Mouse (Mus musculus): ENCODE results near the gene Mpdz. TPM values are rescaled to one million over a fixed set of nuclear protein-coding genes. Genes with fewer than 3 reads are reported as not detected.

Gene Mpdz
- total and polyA plus RNA-seq, 3 experiments = 0.49 TPM; not detected in 2

GRCm38 (mm10) chr4:81332439-81332841 is 110.2 kb downstream of the Mpdz start:
- H3K36me3 ChIP-seq (replicated peaks) = no peaks in the 10 kb centered on the region
- no peak overlapping the region for H3K4me3 ChIP-seq (ENCODE audit: low read depth, low read length)
- ATAC-seq (ENCODE audit: extremely low read depth, insufficient number of reproducible peaks, low FRiP score, poor library complexity, severe bottlenecking) = no peak
- peaks cover 20% of the 10 kb centered on the region for H3K9me3 ChIP-seq (replicated peaks)
- H3K4me1 ChIP-seq (ENCODE audit: insufficient read depth, low read depth, low read length) = no peaks in the 10 kb centered on the region
- no peaks in the 10 kb centered on the region for H3K27me3 ChIP-seq (ENCODE audit: insufficient read depth, low read length)
- TF ChIP-seq GATA2 (IDR thresholded peaks at IDR 0.05; ENCODE audit: borderline replicate concordance, low read depth, low read length) (no peak), TAL1 (conservative IDR thresholded peaks at IDR 0.05; ENCODE audit: low read depth, low read length) (no peak), GATA1 (IDR thresholded peaks at IDR 0.05; ENCODE audit: borderline replicate concordance, low read length) (no peak), CTCF (IDR thresholded peaks at IDR 0.05; ENCODE audit: low read depth, low read length) (no peak), POLR2AphosphoS5 (IDR thresholded peaks at IDR 0.05; ENCODE audit: insufficient replicate concordance, low read depth, low read length) (no peak)
- DNase-seq (ENCODE audit: low spot score) = no peak

- TF ChIP-seq GATA1 (IDR thresholded peaks at IDR 0.05; ENCODE audit: borderline replicate concordance, low read length) (no peak), TAL1 (conservative IDR thresholded peaks at IDR 0.05; ENCODE audit: low read depth, low read length) (no peak), CTCF (IDR thresholded peaks at IDR 0.05; ENCODE audit: low read depth, low read length) (no peak), POLR2AphosphoS5 (IDR thresholded peaks at IDR 0.05; ENCODE audit: insufficient replicate concordance, low read depth, low read length) (no peak)
- no peak for DNase-seq (ENCODE audit: low spot score)
- Histone ChIP-seq H3K4me3 (ENCODE audit: low read depth, low read length) (no peak overlapping the region), H3K9me3 (replicated peaks) (peaks cover 13% of the 10 kb centered on the region), H3K4me1 (ENCODE audit: insufficient read depth, low read depth, low read length) (no peaks in the 10 kb centered on the region), H3K36me3 (replicated peaks) (no peaks in the 10 kb centered on the region), H3K27me3 (ENCODE audit: insufficient read depth, low read length) (no peaks in the 10 kb centered on the region)
- ATAC-seq (ENCODE audit: extremely low read depth, insufficient number of reproducible peaks, low FRiP score, poor library complexity, severe bottlenecking) = no peak
These were observed 114.9 kb downstream of the Mpdz start for GRCm38 (mm10) chr4:81327694-81328093.

- Histone ChIP-seq H3K27me3 (ENCODE audit: insufficient read depth, low read length) (no peaks in the 10 kb centered on the region), H3K4me1 (ENCODE audit: insufficient read depth, low read depth, low read length) (no peaks in the 10 kb centered on the region), H3K9me3 (replicated peaks) (peaks cover 9% of the 10 kb centered on the region), H3K4me3 (ENCODE audit: low read depth, low read length) (no peak overlapping the region), H3K36me3 (replicated peaks) (no peaks in the 10 kb centered on the region)
- no peak for DNase-seq (ENCODE audit: low spot score)
- no peak for ATAC-seq (ENCODE audit: extremely low read depth, insufficient number of reproducible peaks, low FRiP score, poor library complexity, severe bottlenecking)
- TF ChIP-seq CTCF (IDR thresholded peaks at IDR 0.05; ENCODE audit: low read depth, low read length) (no peak), POLR2AphosphoS5 (IDR thresholded peaks at IDR 0.05; ENCODE audit: insufficient replicate concordance, low read depth, low read length) (no peak), TAL1 (conservative IDR thresholded peaks at IDR 0.05; ENCODE audit: low read depth, low read length) (no peak), GATA2 (IDR thresholded peaks at IDR 0.05; ENCODE audit: borderline replicate concordance, low read depth, low read length) (no peak), GATA1 (IDR thresholded peaks at IDR 0.05; ENCODE audit: borderline replicate concordance, low read length) (no peak)
These were observed 118.8 kb downstream of the Mpdz start for GRCm38 (mm10) chr4:81323853-81324252.

- no peak for ATAC-seq (ENCODE audit: extremely low read depth, insufficient number of reproducible peaks, low FRiP score, poor library complexity, severe bottlenecking)
- Histone ChIP-seq H3K9me3 (replicated peaks) (peaks cover 10% of the 10 kb centered on the region), H3K36me3 (replicated peaks) (no peaks in the 10 kb centered on the region), H3K4me3 (ENCODE audit: low read depth, low read length) (no peak overlapping the region), H3K27me3 (ENCODE audit: insufficient read depth, low read length) (no peaks in the 10 kb centered on the region), H3K4me1 (ENCODE audit: insufficient read depth, low read depth, low read length) (no peaks in the 10 kb centered on the region)
- no peak for DNase-seq (ENCODE audit: low spot score)
- TF ChIP-seq POLR2AphosphoS5 (IDR thresholded peaks at IDR 0.05; ENCODE audit: insufficient replicate concordance, low read depth, low read length) = no peak
- TF ChIP-seq GATA1 (IDR thresholded peaks at IDR 0.05; ENCODE audit: borderline replicate concordance, low read length) = no peak
- TF ChIP-seq GATA2 (IDR thresholded peaks at IDR 0.05; ENCODE audit: borderline replicate concordance, low read depth, low read length) = no peak
- no peak for TF ChIP-seq TAL1 (conservative IDR thresholded peaks at IDR 0.05; ENCODE audit: low read depth, low read length)
- TF ChIP-seq CTCF (IDR thresholded peaks at IDR 0.05; ENCODE audit: low read depth, low read length) = no peak
These were observed 120.4 kb downstream of the Mpdz start for GRCm38 (mm10) chr4:81322232-81322631.

GRCm38 (mm10) chr4:81314618-81315017 is 128.0 kb downstream of the Mpdz start:
- DNase-seq (ENCODE audit: low spot score) = no peak
- Histone ChIP-seq H3K36me3 (replicated peaks) (no peaks in the 10 kb centered on the region), H3K4me1 (ENCODE audit: insufficient read depth, low read depth, low read length) (no peaks in the 10 kb centered on the region), H3K9me3 (replicated peaks) (peaks cover 6% of the 10 kb centered on the region), H3K27me3 (ENCODE audit: insufficient read depth, low read length) (no peaks in the 10 kb centered on the region), H3K4me3 (ENCODE audit: low read depth, low read length) (no peak overlapping the region)
- ATAC-seq (ENCODE audit: extremely low read depth, insufficient number of reproducible peaks, low FRiP score, poor library complexity, severe bottlenecking) = no peak
- TF ChIP-seq POLR2AphosphoS5 (IDR thresholded peaks at IDR 0.05; ENCODE audit: insufficient replicate concordance, low read depth, low read length) (no peak), CTCF (IDR thresholded peaks at IDR 0.05; ENCODE audit: low read depth, low read length) (no peak), GATA2 (IDR thresholded peaks at IDR 0.05; ENCODE audit: borderline replicate concordance, low read depth, low read length) (no peak), GATA1 (IDR thresholded peaks at IDR 0.05; ENCODE audit: borderline replicate concordance, low read length) (no peak), TAL1 (conservative IDR thresholded peaks at IDR 0.05; ENCODE audit: low read depth, low read length) (no peak)

- no peaks in the 10 kb centered on the region for H3K4me1 ChIP-seq (ENCODE audit: insufficient read depth, low read depth, low read length)
- no peak for DNase-seq (ENCODE audit: low spot score)
- no peak for ATAC-seq (ENCODE audit: extremely low read depth, insufficient number of reproducible peaks, low FRiP score, poor library complexity, severe bottlenecking)
These were observed 129.4 kb downstream of the Mpdz start for GRCm38 (mm10) chr4:81313246-81313645.

More at GRCm38 (mm10) chr4:81313246-81313645, 129.4 kb downstream of the Mpdz start:
- no peak overlapping the region for H3K4me3 ChIP-seq (ENCODE audit: low read depth, low read length)
- H3K9me3 ChIP-seq (replicated peaks) = peaks cover 6% of the 10 kb centered on the region
- H3K36me3 ChIP-seq (replicated peaks) = no peaks in the 10 kb centered on the region
- no peaks in the 10 kb centered on the region for H3K27me3 ChIP-seq (ENCODE audit: insufficient read depth, low read length)
- no peak for TF ChIP-seq GATA1 (IDR thresholded peaks at IDR 0.05; ENCODE audit: borderline replicate concordance, low read length)
- TF ChIP-seq CTCF (IDR thresholded peaks at IDR 0.05; ENCODE audit: low read depth, low read length) = no peak
- TF ChIP-seq POLR2AphosphoS5 (IDR thresholded peaks at IDR 0.05; ENCODE audit: insufficient replicate concordance, low read depth, low read length) = no peak
- no peak for TF ChIP-seq TAL1 (conservative IDR thresholded peaks at IDR 0.05; ENCODE audit: low read depth, low read length)
- no peak for TF ChIP-seq GATA2 (IDR thresholded peaks at IDR 0.05; ENCODE audit: borderline replicate concordance, low read depth, low read length)

Data from G1E (cell line).